Mouse (Mus musculus) testis, postnatal 14 days (tissue): Measurements from ENCODE around the gene Timp3.

Experiments used
- DNase-seq: peaks from one replicate; pipeline ENCODE4 v3.0.0; 2021; ENCODE audit warnings: low spot score

Gene Timp3

GRCm38 (mm10) chr10:86297307-86297706 lies 2.9 kb upstream of the Timp3 start:
- no peak for DNase-seq

- no peak for DNase-seq
Measured at GRCm38 (mm10) chr10:86298326-86298725, 1.8 kb upstream of the Timp3 start.

- no peak for DNase-seq
Measured at GRCm38 (mm10) chr10:86299795-86300194, 377 bp upstream of the Timp3 start.

- DNase-seq, result peak; percentile 40
Measured at GRCm38 (mm10) chr10:86301117-86301490, 932 bp downstream of the Timp3 start.

GRCm38 (mm10) chr10:86301593-86302317 lies 1.6 kb downstream of the Timp3 start:
- DNase-seq, result no peak

- DNase-seq, result no peak
Measured at GRCm38 (mm10) chr10:86302318-86302648, 2.1 kb downstream of the Timp3 start.

- peak; percentile 65 for DNase-seq
Measured at GRCm38 (mm10) chr10:86302761-86303494, 2.8 kb downstream of the Timp3 start.

- DNase-seq, result no peak
Measured at GRCm38 (mm10) chr10:86303495-86303876, 3.3 kb downstream of the Timp3 start.

GRCm38 (mm10) chr10:86304583-86304982 lies 4.4 kb downstream of the Timp3 start:
- DNase-seq, result no peak

- no peak for DNase-seq
Measured at GRCm38 (mm10) chr10:86307235-86307634, 7.1 kb downstream of the Timp3 start.

GRCm38 (mm10) chr10:86310527-86310926 lies 10.4 kb downstream of the Timp3 start:
- no peak for DNase-seq

GRCm38 (mm10) chr10:86312976-86313375 lies 12.8 kb downstream of the Timp3 start:
- DNase-seq, result no peak

- no peak for DNase-seq
Measured at GRCm38 (mm10) chr10:86313448-86313847, 13.3 kb downstream of the Timp3 start.

GRCm38 (mm10) chr10:86315513-86315912 lies 15.3 kb downstream of the Timp3 start:
- DNase-seq, result no peak

GRCm38 (mm10) chr10:86317633-86318032 lies 17.5 kb downstream of the Timp3 start:
- DNase-seq, result no peak

GRCm38 (mm10) chr10:86318552-86319140 lies 18.5 kb downstream of the Timp3 start:
- no peak for DNase-seq

- no peak for DNase-seq
Measured at GRCm38 (mm10) chr10:86319526-86319925, 19.4 kb downstream of the Timp3 start.

GRCm38 (mm10) chr10:86320204-86320603 lies 20.0 kb downstream of the Timp3 start:
- DNase-seq, result no peak

GRCm38 (mm10) chr10:86321194-86321593 lies 21.0 kb downstream of the Timp3 start:
- no peak for DNase-seq

- no peak for DNase-seq
Measured at GRCm38 (mm10) chr10:86322006-86322405, 21.8 kb downstream of the Timp3 start.

- DNase-seq, result no peak
Measured at GRCm38 (mm10) chr10:86323275-86323994, 23.3 kb downstream of the Timp3 start.

- DNase-seq, result no peak
Measured at GRCm38 (mm10) chr10:86325272-86325671, 25.1 kb downstream of the Timp3 start.

- DNase-seq, result no peak
Measured at GRCm38 (mm10) chr10:86328143-86328542, 28.0 kb downstream of the Timp3 start.
